Mouse (Mus musculus): ENCODE results near the gene Bdkrb2.

The Bdkrb2 gene

GRCm38 (mm10) chr12:105562936-105563680, at the start of gene Bdkrb2:
Bdkrb2 (plus strand) TSS chr12:105563226.
- DNase-seq (ENCODE audit: low spot score in 2 of 2) = no peak

GRCm38 (mm10) chr12:105514111-105514510, 48.9 kb upstream of the Bdkrb2 start:
- no peak for DNase-seq (ENCODE audit: low spot score in 2 of 2)

- DNase-seq (ENCODE audit: low spot score in 2 of 2) = no peak
These were observed 45.9 kb upstream of the Bdkrb2 start for GRCm38 (mm10) chr12:105517026-105517675.

GRCm38 (mm10) chr12:105519851-105520250, 43.2 kb upstream of the Bdkrb2 start:
- DNase-seq (ENCODE audit: low spot score in 2 of 2) = no peak

- DNase-seq (ENCODE audit: low spot score in 2 of 2) = no peak
These were observed 41.8 kb upstream of the Bdkrb2 start for GRCm38 (mm10) chr12:105521170-105521762.

- DNase-seq (ENCODE audit: low spot score in 2 of 2) = no peak
These were observed 39.3 kb upstream of the Bdkrb2 start for GRCm38 (mm10) chr12:105523737-105524136.

- no peak for DNase-seq (ENCODE audit: low spot score in 2 of 2)
These were observed 36.8 kb upstream of the Bdkrb2 start for GRCm38 (mm10) chr12:105526186-105526585.

GRCm38 (mm10) chr12:105526829-105527228, 36.2 kb upstream of the Bdkrb2 start:
- no peak for DNase-seq (ENCODE audit: low spot score in 2 of 2)

GRCm38 (mm10) chr12:105529545-105529944, 33.5 kb upstream of the Bdkrb2 start:
- DNase-seq (ENCODE audit: low spot score in 2 of 2) = no peak

- DNase-seq (ENCODE audit: low spot score in 2 of 2) = no peak
These were observed 31.2 kb upstream of the Bdkrb2 start for GRCm38 (mm10) chr12:105531724-105532371.

- no peak for DNase-seq (ENCODE audit: low spot score in 2 of 2)
These were observed 28.2 kb upstream of the Bdkrb2 start for GRCm38 (mm10) chr12:105534842-105535241.

- no peak for DNase-seq (ENCODE audit: low spot score in 2 of 2)
These were observed 26.9 kb upstream of the Bdkrb2 start for GRCm38 (mm10) chr12:105535968-105536760.

GRCm38 (mm10) chr12:105537162-105537561, 25.9 kb upstream of the Bdkrb2 start:
- no peak for DNase-seq (ENCODE audit: low spot score in 2 of 2)

GRCm38 (mm10) chr12:105539649-105540048, 23.4 kb upstream of the Bdkrb2 start:
- no peak for DNase-seq (ENCODE audit: low spot score in 2 of 2)

GRCm38 (mm10) chr12:105541590-105542402, 21.2 kb upstream of the Bdkrb2 start:
- no peak for DNase-seq (ENCODE audit: low spot score in 2 of 2)

- DNase-seq (ENCODE audit: low spot score in 2 of 2) = no peak
These were observed 20.5 kb upstream of the Bdkrb2 start for GRCm38 (mm10) chr12:105542513-105542912.

- no peak for DNase-seq (ENCODE audit: low spot score in 2 of 2)
These were observed 19.9 kb upstream of the Bdkrb2 start for GRCm38 (mm10) chr12:105543176-105543575.

GRCm38 (mm10) chr12:105543751-105544150, 19.3 kb upstream of the Bdkrb2 start:
- DNase-seq (ENCODE audit: low spot score in 2 of 2) = no peak

GRCm38 (mm10) chr12:105544872-105545271, 18.2 kb upstream of the Bdkrb2 start:
- DNase-seq (ENCODE audit: low spot score in 2 of 2) = no peak

GRCm38 (mm10) chr12:105545696-105546435, 17.2 kb upstream of the Bdkrb2 start:
- no peak for DNase-seq (ENCODE audit: low spot score in 2 of 2)

Data from spleen, postnatal 10 days (tissue).